Mouse (Mus musculus) megakaryocyte, embryonic 14.5 days (primary cell): ENCODE data around the gene B4galt4.

Experiments used
- FLI1 ChIP-seq: IDR thresholded peaks from 2 replicates; pipeline ENCODE4 v1.6.1; 2012; ENCODE audit warnings: low read length, inconsistent platforms, mixed read lengths
- GATA1 ChIP-seq: IDR thresholded peaks from 3 replicates; pipeline ENCODE4 v1.6.1; 2012; ENCODE audit warnings: mixed read lengths, low read length, inconsistent platforms, borderline replicate concordance

DNA sequence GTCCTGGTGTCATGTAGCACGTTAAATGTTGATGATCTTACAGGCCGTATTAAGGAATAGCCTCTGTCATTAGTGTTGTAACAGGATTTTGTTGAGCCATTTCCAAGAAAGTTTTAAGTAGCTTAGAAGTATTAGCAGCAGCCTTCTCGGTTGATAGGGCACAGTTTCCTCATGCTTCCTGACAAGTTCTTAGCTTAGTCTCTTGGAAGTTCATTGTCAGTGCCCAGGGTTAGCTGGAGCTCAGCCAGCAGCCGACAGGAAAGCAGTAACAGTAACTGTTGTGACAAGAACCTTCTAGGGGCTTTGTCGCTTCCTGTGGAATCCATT lies 14.1 kb downstream of the B4galt4 start:
- TF ChIP-seq GATA1 (no peak), FLI1 (no peak)
